Mouse (Mus musculus): Measurements from ENCODE around the gene Acnat1. TPM values are rescaled to one million over a fixed set of nuclear protein-coding genes. Genes with fewer than 3 reads are reported as not detected.
"Not testable (repeated sequence)": the region's sequence is repeated elsewhere in the genome, so short reads cannot be mapped to it uniquely, and the experiment has no call there.

Acnat1 gene
- polyA plus RNA-seq, 1 experiment from 2014 or later: 0.24 TPM

- not testable (repeated sequence) for H3K27ac ChIP-seq (ENCODE audit: low read depth); DNase-seq; H3K4me1 ChIP-seq (ENCODE audit: insufficient read depth); H3K9ac ChIP-seq; ATAC-seq (ENCODE audit: insufficient read depth); H3K36me3 ChIP-seq (ENCODE audit: insufficient read depth); H3K27me3 ChIP-seq (ENCODE audit: insufficient read depth, low read length); H3K9me3 ChIP-seq (ENCODE audit: low read depth, low read length); H3K4me3 ChIP-seq (ENCODE audit: low read depth, low read length); H3K4me2 ChIP-seq
- 83% methylated on average over 5 of the region's 5 CpGs for WGBS
Measured at GRCm38 (mm10) chr4:49407957-49408356, 65.8 kb downstream of the Acnat1 start, which contains the start of gene Acnat2. Gene Acnat2, minus strand, starts transcription at chr4:49408151.

Other genes starting within 250 kb of the Acnat1 start
- gene Acnat2, start 65.8 kb downstream of the Acnat1 start, polyA plus RNA-seq (2014; fragmentation: Nextera tagmentation; extraction: Ambion mirVana): not detected in 2 replicates
- not detected in 2 replicates for gene Baat, start 32.6 kb upstream of the Acnat1 start, polyA plus RNA-seq (2014; fragmentation: Nextera tagmentation; extraction: Ambion mirVana)
- gene Mrpl50, start 47.2 kb upstream of the Acnat1 start, polyA plus RNA-seq (2014; fragmentation: Nextera tagmentation; extraction: Ambion mirVana): 75.2 and 75.9 TPM in 2 replicates
- 8.6 and 9.4 TPM in 2 replicates for gene Zfp189, start 47.3 kb upstream of the Acnat1 start, polyA plus RNA-seq (2014; fragmentation: Nextera tagmentation; extraction: Ambion mirVana)
- not detected in 2 replicates for gene Aldob, start 75.6 kb upstream of the Acnat1 start, polyA plus RNA-seq (2014; fragmentation: Nextera tagmentation; extraction: Ambion mirVana)
- 19.0 and 21.9 TPM in 2 replicates for gene Tmem246, start 124.0 kb upstream of the Acnat1 start, polyA plus RNA-seq (2014; fragmentation: Nextera tagmentation; extraction: Ambion mirVana)
- 56.9 and 59.6 TPM in 2 replicates for gene Rnf20, start 158.1 kb upstream of the Acnat1 start, polyA plus RNA-seq (2014; fragmentation: Nextera tagmentation; extraction: Ambion mirVana)
- 0.08 TPM in 1 of 2 replicates, not detected in the other for gene Ppp3r2, start 208.1 kb upstream of the Acnat1 start, polyA plus RNA-seq (2014; fragmentation: Nextera tagmentation; extraction: Ambion mirVana)

Measured in lung, embryonic 14.5 days (tissue).